Mouse (Mus musculus): ENCODE results near the gene Smu1. TPM values are rescaled to one million over a fixed set of nuclear protein-coding genes. Genes with fewer than 3 reads are reported as not detected.
A peak's percentile ranks its signal among the peaks of the same experiment; 100 is the strongest.

Gene Smu1
- total RNA-seq, 2 experiments from 2014 or later, result 47.3 to 53.0 TPM

- DNase-seq (ENCODE audit: extremely low spot score in 1 of 2, low spot score in 2 of 2), result no peak
- intact Hi-C loops (cut with DNase I), result no loop called here
- TF ChIP-seq CTCF (IDR thresholded peaks at IDR 0.05), result no peak
- Histone ChIP-seq H3K4me3 (no peak overlapping the region), H3K27ac (no peak overlapping the region)
Measured at GRCm38 (mm10) chr4:40784556-40785169, 26.9 kb upstream of the Smu1 start.

GRCm38 (mm10) chr4:40783049-40783448, 25.3 kb upstream of the Smu1 start:
- Histone ChIP-seq H3K27ac (no peak overlapping the region), H3K4me3 (no peak overlapping the region)
- intact Hi-C loops (cut with DNase I), result no loop called here
- DNase-seq (ENCODE audit: extremely low spot score in 1 of 2, low spot score in 2 of 2), result no peak
- TF ChIP-seq CTCF (IDR thresholded peaks at IDR 0.05), result no peak

- no peak overlapping the region for H3K27ac ChIP-seq
- intact Hi-C loops (cut with DNase I), result no loop called here
- no peak for TF ChIP-seq CTCF (IDR thresholded peaks at IDR 0.05)
- no peak overlapping the region for H3K4me3 ChIP-seq
- DNase-seq (ENCODE audit: extremely low spot score in 1 of 2, low spot score in 2 of 2), result no peak
Measured at GRCm38 (mm10) chr4:40781797-40782495, 24.2 kb upstream of the Smu1 start.

- DNase-seq (ENCODE audit: extremely low spot score in 1 of 2, low spot score in 2 of 2), result no peak
- Histone ChIP-seq H3K4me3 (no peak overlapping the region), H3K27ac (no peak overlapping the region)
- intact Hi-C loops (cut with DNase I), result no loop called here
- TF ChIP-seq CTCF (IDR thresholded peaks at IDR 0.05), result no peak
Measured at GRCm38 (mm10) chr4:40781143-40781542, 23.4 kb upstream of the Smu1 start.

- no peak for DNase-seq (ENCODE audit: extremely low spot score in 1 of 2, low spot score in 2 of 2)
- TF ChIP-seq CTCF (IDR thresholded peaks at IDR 0.05), result peak; percentile 46
- intact Hi-C loops (cut with DNase I), result no loop called here
- no peak overlapping the region for H3K27ac ChIP-seq
- no peak overlapping the region for H3K4me3 ChIP-seq
Measured at GRCm38 (mm10) chr4:40778656-40779055, 20.9 kb upstream of the Smu1 start.

GRCm38 (mm10) chr4:40777116-40777515, 19.4 kb upstream of the Smu1 start:
- peak overlapping the region; percentile 32; the same call in 1 of the 2 replicates for H3K27ac ChIP-seq
- H3K4me3 ChIP-seq, result no peak overlapping the region
- no peak for DNase-seq (ENCODE audit: extremely low spot score in 1 of 2, low spot score in 2 of 2)
- intact Hi-C loops (cut with DNase I), result no loop called here
- no peak for TF ChIP-seq CTCF (IDR thresholded peaks at IDR 0.05)

- TF ChIP-seq CTCF (IDR thresholded peaks at IDR 0.05), result no peak
- intact Hi-C loops (cut with DNase I), result no loop called here
- DNase-seq (ENCODE audit: extremely low spot score in 1 of 2, low spot score in 2 of 2), result no peak
- Histone ChIP-seq H3K27ac (no peak overlapping the region), H3K4me3 (no peak overlapping the region)
Measured at GRCm38 (mm10) chr4:40776416-40776815, 18.7 kb upstream of the Smu1 start.

- H3K4me3 ChIP-seq, result no peak overlapping the region
- intact Hi-C loops (cut with DNase I), result loop anchor here (1.0 kb wide), 1 partner anchor 132 kb away; no protein-coding TSS in a partner anchor
- no peak overlapping the region for H3K27ac ChIP-seq
- peak; percentile 79 for TF ChIP-seq CTCF (IDR thresholded peaks at IDR 0.05)
- DNase-seq (ENCODE audit: extremely low spot score in 1 of 2, low spot score in 2 of 2), result peak; percentile 39 to 60
Measured at GRCm38 (mm10) chr4:40774279-40775259, 16.8 kb upstream of the Smu1 start.

- no peak for DNase-seq (ENCODE audit: extremely low spot score in 1 of 2, low spot score in 2 of 2)
- no peak overlapping the region for H3K4me3 ChIP-seq
- no peak overlapping the region for H3K27ac ChIP-seq
- intact Hi-C loops (cut with DNase I), result loop anchor here (5.0 kb wide), 1 partner anchor 187 kb away; the partner anchor contains the start of genes Bag1 and Chmp5
- no peak for TF ChIP-seq CTCF (IDR thresholded peaks at IDR 0.05)
Measured at GRCm38 (mm10) chr4:40759876-40760275, 2.2 kb upstream of the Smu1 start.

GRCm38 (mm10) chr4:40757157-40757779, 455 bp downstream of the Smu1 start:
- no peak for DNase-seq (ENCODE audit: extremely low spot score in 1 of 2, low spot score in 2 of 2)
- Histone ChIP-seq H3K27ac (peak overlapping the region; percentile 77), H3K4me3 (peak overlapping the region; percentile 94)
- TF ChIP-seq CTCF (IDR thresholded peaks at IDR 0.05), result no peak; the same call in 1 of the 2 replicates
- intact Hi-C loops (cut with DNase I), result loop anchor here (5.0 kb wide), 1 partner anchor 190 kb away; the partner anchor contains the start of genes Bag1 and Chmp5

GRCm38 (mm10) chr4:40735351-40735750, 22.4 kb downstream of the Smu1 start:
- H3K27ac ChIP-seq, result no peak overlapping the region
- DNase-seq (ENCODE audit: extremely low spot score in 1 of 2, low spot score in 2 of 2), result no peak
- TF ChIP-seq CTCF (IDR thresholded peaks at IDR 0.05), result no peak
- intact Hi-C loops (cut with DNase I), result no loop called here
- no peak overlapping the region for H3K4me3 ChIP-seq

All from left cerebral cortex, adult 2 months (tissue).